In the genomic region with DNA sequence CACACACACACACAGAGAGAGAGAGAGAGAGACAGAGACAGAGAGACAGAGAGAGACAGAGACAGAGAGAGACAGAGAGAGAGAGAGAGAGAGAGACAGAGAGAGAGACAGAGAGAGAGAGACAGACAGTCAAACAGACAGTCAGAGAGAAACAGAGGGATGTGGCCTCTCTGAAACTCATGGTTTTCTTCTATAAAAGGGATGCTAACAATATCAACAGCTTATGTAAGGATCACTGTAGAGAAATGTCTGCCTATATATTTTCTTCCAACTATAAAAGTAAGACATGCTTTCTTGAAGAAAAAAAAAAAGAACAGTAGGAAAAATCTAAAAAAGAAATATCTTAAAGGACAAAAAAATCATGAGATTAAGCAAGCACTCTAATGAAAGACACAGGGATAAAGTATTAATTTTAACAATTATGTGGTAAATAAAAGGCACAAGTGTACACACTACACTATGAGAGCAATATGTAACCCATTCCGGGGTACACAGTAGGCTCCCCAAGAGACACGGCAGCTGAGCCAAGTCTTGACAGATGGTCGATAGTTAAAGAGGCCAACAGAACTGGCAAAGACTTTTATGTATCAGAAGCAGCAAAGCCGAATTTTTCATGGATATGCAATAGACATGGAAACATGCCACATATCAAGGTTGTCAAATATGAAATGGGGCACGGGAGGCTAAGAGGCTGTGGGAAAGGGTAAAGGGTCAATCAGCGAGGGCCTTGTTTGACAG, we compare ENCODE assay signal across 15 mouse cellular contexts.
DNase-seq lines count a peak whose midpoint lies in the region; ATAC-seq and TF ChIP-seq lines count a peak whose summit lies in the region.
"Had no signal": no experiment of that assay in that cellular context is flagged by ENCODE, and none has a peak within 500 bp of the region (broad histone marks: within the 10 kb centered on the region; RNA-seq: fewer than 3 reads in every experiment).

No protein-coding gene starts in this region.

- H3K9ac ChIP-seq in hindbrain, postnatal 0 days (replicated peaks; ENCODE audit: low read length), result no peak overlapping the region
- H3K9ac ChIP-seq in hindbrain, embryonic 11.5 days (ENCODE audit: low read depth, low read length), result no peak overlapping the region
- H3K9ac ChIP-seq: hindbrain, embryonic 13.5 days; limb, embryonic 15.5 days; neural tube, embryonic 12.5 days had no signal

- WGBS in hindbrain, postnatal 0 days, result 51% methylated on average over 6 of the region's 6 CpGs
- 79% methylated on average over 6 of the region's 6 CpGs for WGBS in hindbrain, embryonic 11.5 days

- TF ChIP-seq CTCF in hindbrain, postnatal 0 days (IDR thresholded peaks at IDR 0.05; ENCODE audit: low read depth), result no peak

- H3K9me3 ChIP-seq in hindbrain, postnatal 0 days (ENCODE audit: low read length), result no peaks in the 10 kb centered on the region
- no peaks in the 10 kb centered on the region for H3K9me3 ChIP-seq in hindbrain, embryonic 11.5 days (ENCODE audit: control insufficient read depth, low read length)
- H3K9me3 ChIP-seq: hindbrain, embryonic 13.5 days; limb, embryonic 15.5 days; neural tube, embryonic 12.5 days had no signal

- no peak overlapping the region for H3K4me2 ChIP-seq in hindbrain, postnatal 0 days (ENCODE audit: low read depth, low read length)
- no peak overlapping the region for H3K4me2 ChIP-seq in hindbrain, embryonic 11.5 days (replicated peaks; ENCODE audit: low read depth, low read length)
- H3K4me2 ChIP-seq: heart, embryonic 11.5 days; hindbrain, embryonic 13.5 days; limb, embryonic 15.5 days; midbrain, embryonic 11.5 days; neural tube, embryonic 12.5 days had no signal

- peak; percentile 12 for DNase-seq in hindbrain, postnatal 0 days (ENCODE audit: low spot score)
- DNase-seq in hindbrain, embryonic 11.5 days (ENCODE audit: low spot score), result no peak
- peak; percentile 96 for DNase-seq in cerebellum, adult 9-10 months
- DNase-seq in layer of hippocampus, adult 9-10 months (ENCODE audit: low spot score), result peak; percentile 30
- peak; percentile 13 for DNase-seq in retina, postnatal 1 day
- no peak for DNase-seq in natural killer cell, adult 2 months (ENCODE audit: low spot score in 2 of 2)
- no peak for DNase-seq in adrenal gland, adult (ENCODE audit: inconsistent age in 2 of 2, low spot score in 1 of 2)
- DNase-seq: spleen, adult 18-20 months had no signal

- H3K36me3 ChIP-seq in hindbrain, postnatal 0 days (ENCODE audit: insufficient read depth, low read length), result no peaks in the 10 kb centered on the region
- H3K36me3 ChIP-seq in hindbrain, embryonic 11.5 days (ENCODE audit: control insufficient read depth, insufficient read depth, low read length), result no peaks in the 10 kb centered on the region
- H3K36me3 ChIP-seq: hindbrain, embryonic 13.5 days; limb, embryonic 15.5 days; neural tube, embryonic 12.5 days had no signal

- no peak overlapping the region for H3K4me3 ChIP-seq in hindbrain, postnatal 0 days (ENCODE audit: low read length)
- no peak overlapping the region for H3K4me3 ChIP-seq in hindbrain, embryonic 11.5 days (ENCODE audit: low read depth, low read length)
- H3K4me3 ChIP-seq: hindbrain, embryonic 13.5 days; limb, embryonic 15.5 days; neural tube, embryonic 12.5 days had no signal

- H3K4me1 ChIP-seq in hindbrain, postnatal 0 days (ENCODE audit: insufficient read depth, low read length), result no peaks in the 10 kb centered on the region
- no peaks in the 10 kb centered on the region for H3K4me1 ChIP-seq in hindbrain, embryonic 11.5 days (replicated peaks; ENCODE audit: control insufficient read depth, insufficient read depth, low read length)
- H3K4me1 ChIP-seq: hindbrain, embryonic 13.5 days; limb, embryonic 15.5 days; neural tube, embryonic 12.5 days had no signal

- ATAC-seq in hindbrain, postnatal 0 days, result no peak
- ATAC-seq in hindbrain, embryonic 11.5 days (ENCODE audit: low FRiP score), result no peak
- ATAC-seq: lung, postnatal 0 days had no signal

- no peaks in the 10 kb centered on the region for H3K27me3 ChIP-seq in hindbrain, postnatal 0 days (ENCODE audit: insufficient read depth, low read length)
- no peaks in the 10 kb centered on the region for H3K27me3 ChIP-seq in hindbrain, embryonic 11.5 days (ENCODE audit: control insufficient read depth, insufficient read depth, low read length)
- H3K27me3 ChIP-seq: CH12.LX; hindbrain, embryonic 13.5 days; limb, embryonic 15.5 days; neural tube, embryonic 12.5 days had no signal

- H3K27ac ChIP-seq in hindbrain, postnatal 0 days, result no peak overlapping the region
- no peak overlapping the region for H3K27ac ChIP-seq in hindbrain, embryonic 11.5 days (ENCODE audit: low read depth, low read length)
- H3K27ac ChIP-seq: hindbrain, embryonic 13.5 days; limb, embryonic 15.5 days; neural tube, embryonic 12.5 days had no signal

Comparison
In these comparisons a context has a peak if more than half of its experiments do, and no peak if none do; other contexts are left out.
1. DNase-seq: peak in hindbrain, postnatal 0 days (single experiment), cerebellum, adult 9-10 months (single experiment), layer of hippocampus, adult 9-10 months (single experiment) and retina, postnatal 1 day (single experiment); none in hindbrain, embryonic 11.5 days (single experiment), natural killer cell, adult 2 months (0 of 2) and adrenal gland, adult (0 of 2).